Mouse (Mus musculus): Measurements from ENCODE around the gene Sipa1l2. TPM values are rescaled to one million over a fixed set of nuclear protein-coding genes. Genes with fewer than 3 reads are reported as not detected.

The Sipa1l2 gene
- polyA plus RNA-seq (2015; fragmentation: Nextera tagmentation; extraction: Ambion mirVana), result 3.9 and 4.6 TPM in 2 replicates

GRCm38 (mm10) chr8:125569533-125570365 lies at the start of gene Sipa1l2:
Gene Sipa1l2, minus strand, starts transcription at chr8:125569808.

Other genes starting within 250 kb of the Sipa1l2 start
- gene Map10, start 100.0 kb upstream of the Sipa1l2 start, polyA plus RNA-seq (2015; fragmentation: Nextera tagmentation; extraction: Ambion mirVana), result 3.7 and 3.8 TPM in 2 replicates
- gene Ntpcr, start 160.2 kb upstream of the Sipa1l2 start, polyA plus RNA-seq (2015; fragmentation: Nextera tagmentation; extraction: Ambion mirVana), result 38.8 and 43.9 TPM in 2 replicates